Mouse (Mus musculus): ENCODE measurements at regions not wholly inside any gene's neighbourhood (a gene's known extent, or its start where the extent isn't known, plus 50 kb on each side); places are given as distances from the start of the nearest gene placed in this dataset.

DNA sequence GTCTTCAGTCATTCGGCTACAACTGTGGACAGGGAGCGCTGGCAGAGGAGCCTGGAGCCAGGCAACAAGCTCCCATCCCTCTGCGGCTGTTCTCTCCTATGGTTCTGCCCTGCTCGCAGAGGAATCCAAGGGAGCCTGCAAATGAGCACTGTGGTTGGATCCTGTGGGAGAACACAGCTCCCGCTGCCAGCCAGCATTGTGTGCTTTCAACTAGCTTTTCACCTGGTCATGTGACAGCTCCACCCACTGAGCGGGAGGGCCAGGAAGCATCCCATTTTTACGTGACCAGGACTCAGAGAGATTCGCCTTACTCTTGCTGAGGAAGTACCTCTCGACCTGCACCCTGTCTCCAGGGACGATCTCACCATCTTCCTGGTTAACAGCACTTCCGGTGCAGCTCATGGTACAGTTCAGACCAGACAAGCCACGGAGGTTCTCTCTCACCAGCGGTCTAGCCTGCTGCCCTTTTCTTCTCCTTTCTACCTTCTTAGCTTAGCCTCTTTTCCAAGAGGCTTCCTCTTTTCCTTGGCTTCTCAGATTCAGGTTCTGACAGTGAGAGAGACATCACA is 186.7 kb upstream of the Kit start:
- no peak for TF ChIP-seq MAFK (IDR thresholded peaks at IDR 0.05; ENCODE audit: borderline replicate concordance, low read depth, low read length)
- TF ChIP-seq CTCF (IDR thresholded peaks at IDR 0.05 in 2 of 3, conservative IDR thresholded peaks at IDR 0.05 in 1 of 3; ENCODE audit: control insufficient read depth in 1 of 3, insufficient read depth in 1 of 3, low read depth in 2 of 3, low read length in 3 of 3, poor library complexity in 1 of 3, severe bottlenecking in 1 of 3), result no peak
- TF ChIP-seq TAL1 (IDR thresholded peaks at IDR 0.05; ENCODE audit: low read length), result no peak
- TF ChIP-seq ZKSCAN1 (IDR thresholded peaks at IDR 0.05; ENCODE audit: low read depth, low read length), result no peak
- TF ChIP-seq POLR2AphosphoS2 (IDR thresholded peaks at IDR 0.05; ENCODE audit: low read length), result no peak
- no peak for TF ChIP-seq POLR2AphosphoS5 (IDR thresholded peaks at IDR 0.05; ENCODE audit: borderline replicate concordance, low read depth, low read length)
- no peak for TF ChIP-seq SIN3A (IDR thresholded peaks at IDR 0.05; ENCODE audit: low read length)
- no peak for TF ChIP-seq E2F4 (IDR thresholded peaks at IDR 0.05; ENCODE audit: borderline replicate concordance, low read depth, low read length)
- TF ChIP-seq GABPA (IDR thresholded peaks at IDR 0.05; ENCODE audit: low read depth, low read length), result no peak
- no peak for TF ChIP-seq POLR2A (IDR thresholded peaks at IDR 0.05; ENCODE audit: control insufficient read depth in 1 of 2, insufficient read depth in 1 of 2, low read depth in 1 of 2, low read length in 2 of 2, poor library complexity in 1 of 2)
- no peak for TF ChIP-seq EP300 (IDR thresholded peaks at IDR 0.05; ENCODE audit: low read depth in 1 of 2, low read length in 2 of 2)
- TF ChIP-seq NELFE (IDR thresholded peaks at IDR 0.05; ENCODE audit: low read depth, low read length), result no peak
- TF ChIP-seq ZC3H11A (IDR thresholded peaks at IDR 0.05; ENCODE audit: low read depth, low read length), result no peak

Measured in MEL (cell line).